Mouse (Mus musculus) right cerebral cortex, adult 2 months (tissue): ENCODE data around the gene Abca12.

Experiments
- DNase-seq, 2 experiments: peaks; one replicate each; pipeline ENCODE4 v3.0.0; 2021 to 2022; ENCODE audit warnings: low spot score in 2 of 2

The Abca12 gene

DNA sequence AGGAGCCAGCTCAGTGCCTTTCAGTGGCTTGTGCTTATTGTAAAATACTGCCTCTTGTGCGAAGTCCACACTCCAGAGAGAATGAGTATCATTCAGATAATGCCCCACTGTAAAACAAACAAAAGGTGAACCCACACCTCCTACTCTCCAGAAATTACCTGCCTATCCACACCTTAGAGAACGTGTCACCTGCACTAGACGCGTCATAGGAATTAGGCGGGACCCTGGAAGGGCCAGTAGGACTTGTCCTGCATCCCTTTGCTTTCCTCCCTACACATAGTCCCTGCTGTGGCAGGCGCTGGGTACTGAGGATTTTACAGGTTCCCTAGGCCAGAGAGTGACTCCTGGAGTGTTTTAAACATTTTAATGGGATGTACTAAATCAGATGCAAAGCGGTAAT lies at the start of gene Abca12:
Abca12 (minus strand) TSS at position 101 of the 400 bp plus-strand sequence.
- DNase-seq, result no peak

DNA sequence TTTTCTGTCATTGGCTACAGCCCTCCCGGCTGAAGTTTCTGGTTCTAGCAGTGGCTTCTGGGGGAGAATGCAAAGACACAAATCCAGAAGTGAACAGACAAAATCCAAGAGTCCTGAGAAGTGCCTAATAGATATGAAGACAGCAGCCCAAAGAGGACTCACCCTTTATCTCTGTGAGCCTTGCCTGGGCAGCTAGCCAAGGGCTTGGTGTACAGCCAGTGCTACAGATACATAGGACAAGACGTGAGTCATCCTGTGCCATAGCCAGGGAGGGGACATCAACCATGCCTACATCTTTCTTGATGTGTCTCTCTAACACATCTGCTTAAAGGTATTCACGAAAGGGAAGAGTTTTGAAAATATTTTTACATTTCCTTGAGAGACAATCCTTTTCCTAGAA lies 43.3 kb upstream of the Abca12 start:
- DNase-seq, result no peak

DNA sequence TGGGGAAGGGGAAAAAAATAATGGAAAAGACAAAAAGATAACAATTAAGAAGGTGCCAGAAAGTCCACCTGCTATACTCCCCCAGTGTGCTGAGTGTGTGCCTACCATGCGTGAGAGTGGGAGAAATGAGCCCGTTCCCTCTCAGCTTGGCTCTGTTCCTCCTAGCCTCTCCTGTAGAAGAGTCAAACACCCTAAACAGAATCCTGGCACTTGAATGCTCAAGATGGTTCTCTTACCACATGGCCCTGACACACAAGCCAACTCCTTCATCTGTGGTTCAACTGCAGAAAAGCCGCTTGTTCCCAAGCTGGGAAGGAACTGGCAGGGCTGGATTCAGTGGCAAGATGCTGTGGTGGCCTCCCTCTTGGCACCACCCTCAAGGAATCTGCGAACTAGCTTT lies 32.7 kb upstream of the Abca12 start:
- DNase-seq, result no peak

DNA sequence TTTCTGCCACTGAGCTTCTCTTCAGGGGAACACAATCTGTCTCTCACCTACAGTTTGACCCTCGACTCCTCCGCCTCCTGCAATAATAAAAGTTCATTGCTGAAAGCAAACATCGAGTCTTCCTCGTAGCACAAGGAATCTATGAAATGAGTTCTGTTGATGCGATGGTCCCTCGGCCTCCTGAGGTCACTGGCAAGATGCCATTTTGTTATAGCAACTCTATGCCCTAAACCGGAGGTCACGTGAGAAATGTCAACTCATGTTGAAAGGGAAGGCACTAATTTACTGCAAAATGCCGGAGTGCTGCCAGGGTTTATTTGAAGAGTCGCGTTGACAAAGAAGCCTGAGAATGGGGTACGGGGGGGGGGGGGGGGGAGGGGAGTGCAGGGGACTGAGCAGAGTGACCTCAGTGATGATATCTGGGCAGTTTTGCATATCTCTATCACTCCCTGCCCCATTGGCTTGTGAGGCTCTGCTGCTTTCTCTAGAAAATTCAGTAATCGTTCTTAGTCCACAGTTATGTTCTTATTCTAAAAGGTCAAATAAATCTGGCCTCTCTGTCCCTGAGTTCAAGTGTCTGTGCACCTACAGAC lies 7.1 kb upstream of the Abca12 start:
- no peak for DNase-seq

DNA sequence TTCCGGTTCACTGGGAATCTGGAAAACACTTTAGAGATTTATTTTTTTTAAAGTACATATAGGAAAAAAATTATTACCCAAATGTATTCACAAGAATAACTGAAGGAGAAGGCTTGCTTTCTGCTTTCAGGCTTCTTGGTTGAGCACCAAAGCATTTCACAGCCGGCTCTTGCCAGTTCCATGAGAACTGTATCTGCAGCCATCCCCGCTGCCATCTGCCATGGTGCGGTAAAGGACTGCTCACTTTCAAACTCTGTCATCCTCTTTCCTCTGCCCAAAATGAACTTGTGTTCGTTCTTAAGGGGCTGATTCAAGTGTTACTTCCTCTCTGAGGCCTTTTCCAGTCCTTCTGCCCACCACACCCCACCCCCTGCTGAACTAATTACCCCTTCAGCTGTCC lies 3.8 kb upstream of the Abca12 start:
- DNase-seq, result peak in 1 of 2 experiments; percentile 13

DNA sequence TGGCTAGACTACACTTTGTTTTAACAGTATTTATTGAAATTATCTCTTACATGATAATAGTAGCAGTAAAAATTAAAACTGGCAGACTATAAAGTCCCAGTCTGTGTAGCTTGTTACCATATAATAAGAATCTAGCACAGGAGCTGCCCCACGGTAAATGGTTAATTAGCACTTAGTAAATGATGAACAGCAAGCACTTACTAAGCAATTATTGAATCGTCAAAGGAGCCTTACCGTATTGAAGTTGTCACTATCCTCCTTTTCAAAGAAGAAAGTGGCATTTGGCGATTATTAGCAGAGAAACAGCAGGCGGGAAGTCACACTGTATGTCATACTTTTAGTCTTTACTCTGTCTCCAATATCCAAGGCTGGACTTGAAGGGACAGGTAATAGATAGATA lies 3.2 kb upstream of the Abca12 start:
- no peak for DNase-seq

DNA sequence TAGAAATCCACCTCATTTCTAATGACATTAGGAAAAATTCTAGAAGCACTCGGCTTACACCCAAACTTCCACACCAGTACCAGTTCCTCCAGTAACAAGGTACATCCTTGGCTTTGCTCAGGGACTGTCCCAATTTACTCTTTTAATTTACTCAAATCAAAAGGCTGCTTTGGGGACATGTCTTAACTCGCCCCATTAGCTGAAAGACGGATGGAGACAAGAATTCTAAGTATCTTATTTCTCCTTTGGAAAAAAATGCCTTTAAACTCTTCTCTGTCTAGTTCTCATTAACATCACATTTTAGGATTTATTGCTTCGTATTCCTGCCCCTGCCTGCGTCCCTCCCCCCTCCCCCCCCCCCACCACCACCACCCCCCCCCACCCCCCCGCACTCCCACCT lies 626 bp downstream of the Abca12 start:
- no peak for DNase-seq

DNA sequence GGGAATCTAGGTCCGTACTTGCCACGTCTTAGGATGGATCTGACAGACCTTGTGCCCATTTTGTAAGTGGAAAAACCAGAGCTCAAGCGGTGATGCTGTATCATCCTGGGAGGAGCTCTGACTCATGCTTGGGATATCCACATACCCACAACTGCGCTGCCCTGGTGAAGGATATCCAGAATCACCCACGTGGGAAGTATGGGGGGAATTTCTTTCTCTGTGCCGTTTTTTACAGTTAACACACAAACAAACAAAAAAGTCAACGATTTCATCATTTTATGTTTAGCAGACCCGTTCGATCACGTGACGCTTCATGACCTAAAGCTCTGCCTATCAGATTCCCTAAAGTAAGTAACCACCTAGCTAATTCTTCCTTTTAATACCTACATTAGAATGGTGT lies 1.6 kb downstream of the Abca12 start:
- no peak for DNase-seq

DNA sequence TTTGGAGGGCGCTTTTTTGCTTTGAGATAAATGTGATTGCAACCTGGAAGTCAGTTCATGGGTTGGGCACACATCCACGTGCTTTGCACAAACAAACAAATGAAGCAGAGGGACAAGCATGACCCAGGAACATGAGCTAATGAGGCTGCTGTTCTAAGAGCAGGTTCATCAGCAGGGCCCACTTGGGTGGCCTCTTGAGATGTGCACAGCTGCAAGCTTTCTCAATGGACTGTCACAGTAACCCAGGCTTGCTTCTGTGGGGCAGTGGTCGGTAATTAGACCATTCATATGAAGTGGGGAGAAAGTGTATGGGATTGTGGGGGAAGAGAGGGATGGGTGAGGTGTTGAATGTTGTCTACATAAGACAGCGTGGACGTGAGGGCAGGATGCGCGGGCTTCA lies 7.0 kb downstream of the Abca12 start:
- no peak for DNase-seq

DNA sequence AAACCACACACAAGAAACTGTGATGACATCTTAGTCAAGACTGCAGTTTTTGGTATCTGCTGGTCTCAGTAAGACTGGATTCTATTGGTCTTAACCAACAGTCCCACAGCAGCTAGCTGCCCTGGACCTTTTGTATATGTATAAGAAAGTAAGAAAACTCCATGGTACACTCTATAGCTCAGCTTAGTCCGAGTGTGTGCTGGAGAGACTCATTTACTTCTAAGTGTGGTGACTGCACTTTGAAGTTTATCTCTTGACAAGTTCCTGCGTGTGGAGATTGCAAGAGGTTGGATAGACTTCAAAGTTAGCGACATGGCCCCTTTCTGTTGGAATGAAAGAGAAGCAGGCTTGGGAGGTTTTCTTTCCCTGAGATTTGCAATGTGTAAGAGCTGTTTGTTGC lies 17.1 kb downstream of the Abca12 start:
- no peak for DNase-seq

DNA sequence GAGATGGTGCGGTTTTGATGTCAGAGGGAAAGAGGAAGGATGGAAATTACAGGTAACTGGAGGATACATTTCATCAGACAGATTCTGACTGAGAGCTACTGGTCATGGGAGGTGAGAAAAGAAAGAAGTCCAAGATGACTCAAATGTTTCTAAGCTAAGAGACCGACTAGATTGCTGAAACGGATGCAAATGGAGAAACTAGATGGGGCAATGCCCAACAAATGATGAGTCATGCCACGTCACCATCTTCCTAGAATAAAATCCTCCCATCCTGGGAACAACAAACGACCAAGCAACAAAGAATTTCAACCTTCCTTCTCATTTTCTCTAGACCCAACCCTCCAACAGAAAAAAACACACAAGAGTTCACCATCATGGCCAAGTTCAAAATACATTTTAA lies 18.6 kb downstream of the Abca12 start:
- DNase-seq, result no peak

DNA sequence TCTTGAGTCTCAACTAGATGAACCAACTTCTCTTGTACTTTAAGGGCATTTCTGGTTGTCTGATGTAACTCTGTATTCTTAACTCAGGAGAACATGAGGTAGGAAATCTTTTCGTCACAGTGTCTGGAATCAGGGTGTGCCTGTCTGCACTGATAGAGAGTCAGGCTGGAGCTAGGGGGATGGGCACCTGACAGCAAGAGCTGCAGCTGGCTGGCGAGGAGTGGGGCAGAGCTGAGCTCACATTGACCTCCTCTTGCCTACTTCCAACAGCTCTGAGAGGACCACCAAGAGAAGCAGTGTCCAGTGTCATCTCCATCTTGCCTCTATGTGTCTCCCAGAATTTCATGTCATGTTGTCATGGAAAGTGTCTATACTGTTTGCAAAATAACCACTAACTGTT lies 20.5 kb downstream of the Abca12 start:
- DNase-seq, result no peak

DNA sequence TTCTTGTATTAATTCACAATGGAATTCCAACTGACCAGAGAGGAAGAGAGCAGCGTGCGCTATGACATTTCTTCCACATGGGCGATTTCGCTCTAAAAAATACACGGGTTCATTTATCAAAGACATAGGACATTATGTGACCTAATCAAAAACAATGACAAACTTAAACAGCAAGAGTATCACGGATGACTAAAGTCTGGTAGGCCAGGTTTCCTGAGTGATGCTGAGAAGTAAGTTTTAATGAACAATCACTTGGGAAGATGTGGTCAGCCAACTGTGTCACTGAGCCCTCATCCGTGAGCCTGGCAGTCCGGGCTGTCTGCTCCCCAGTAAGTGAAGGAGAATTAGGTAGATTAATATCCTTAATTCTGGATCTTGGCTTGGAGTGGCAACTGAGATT lies 21.2 kb downstream of the Abca12 start:
- DNase-seq, result no peak

DNA sequence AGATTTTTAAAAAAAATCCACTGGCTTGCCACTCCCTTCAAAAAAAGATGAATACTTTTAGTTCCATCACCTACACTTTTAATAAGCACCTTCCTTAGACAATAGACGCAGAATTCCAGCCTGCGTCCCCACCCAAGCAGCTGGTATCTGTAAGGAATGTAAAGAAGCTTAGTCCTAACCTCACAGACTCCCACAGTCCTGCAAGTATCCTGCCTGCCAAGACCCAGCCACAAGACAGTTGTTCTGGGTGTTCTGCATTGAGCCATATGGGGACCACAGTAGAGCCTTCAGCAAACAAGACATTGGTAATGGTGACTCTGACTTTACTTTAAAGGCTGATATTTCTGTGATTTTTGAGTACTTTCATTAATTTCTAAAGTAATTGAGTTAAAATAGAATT lies 22.2 kb downstream of the Abca12 start:
- no peak for DNase-seq

DNA sequence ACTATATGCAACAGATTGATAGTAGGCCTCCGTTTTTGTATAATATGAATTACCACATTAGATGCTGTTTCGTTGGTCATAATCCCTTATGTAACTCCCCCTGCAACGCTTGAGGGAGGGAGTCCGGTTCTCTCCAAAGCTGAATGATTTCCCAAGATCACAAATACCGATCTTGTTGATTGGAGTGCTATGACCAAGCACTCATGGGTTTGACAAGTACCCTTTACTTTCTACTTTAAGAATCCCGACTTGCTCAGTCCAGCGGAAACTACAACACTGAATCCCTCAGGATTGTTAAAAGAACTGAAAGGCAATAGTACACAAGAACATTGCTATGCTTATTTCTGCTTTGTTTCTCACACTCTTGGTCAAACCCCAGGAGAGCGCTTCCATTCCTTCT lies 28.1 kb downstream of the Abca12 start:
- no peak for DNase-seq

DNA sequence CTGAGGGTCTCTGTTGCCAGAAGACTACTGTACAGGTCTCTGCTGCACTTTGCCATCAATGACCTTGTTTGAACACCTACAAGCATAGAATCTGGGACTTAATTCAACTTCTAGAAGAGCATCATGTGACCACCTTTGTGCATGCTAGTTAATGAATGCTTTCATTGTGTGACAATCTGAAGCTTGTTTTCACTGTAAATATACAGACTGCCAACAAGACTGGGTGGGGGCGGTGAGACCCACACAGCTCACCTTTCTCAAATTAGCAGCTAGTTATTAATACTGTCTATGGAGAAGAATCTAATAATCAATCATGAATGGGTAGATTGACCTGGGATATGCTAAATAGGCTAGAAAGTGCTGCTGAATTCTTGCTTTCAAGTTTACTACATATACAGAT lies 30.6 kb downstream of the Abca12 start:
- DNase-seq, result no peak

DNA sequence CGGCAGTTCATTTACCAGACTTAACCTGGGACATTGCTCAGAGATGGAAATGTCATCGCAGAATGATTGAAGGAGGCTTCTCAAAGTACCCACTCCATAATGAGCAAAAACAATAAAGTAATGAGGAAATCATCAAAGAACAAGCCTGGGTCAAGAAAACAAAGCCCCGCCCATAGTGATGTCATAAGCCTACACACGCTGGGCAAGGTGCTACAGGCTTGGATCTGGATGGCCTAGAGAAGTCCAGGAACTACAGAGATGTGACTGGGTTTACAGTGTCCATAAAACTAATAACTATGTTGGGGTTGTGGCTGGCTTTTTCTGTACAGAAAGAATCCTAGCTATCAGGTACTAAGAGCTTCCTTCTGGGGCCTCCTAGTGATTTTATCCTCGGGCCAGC lies 41.6 kb downstream of the Abca12 start:
- no peak for DNase-seq

DNA sequence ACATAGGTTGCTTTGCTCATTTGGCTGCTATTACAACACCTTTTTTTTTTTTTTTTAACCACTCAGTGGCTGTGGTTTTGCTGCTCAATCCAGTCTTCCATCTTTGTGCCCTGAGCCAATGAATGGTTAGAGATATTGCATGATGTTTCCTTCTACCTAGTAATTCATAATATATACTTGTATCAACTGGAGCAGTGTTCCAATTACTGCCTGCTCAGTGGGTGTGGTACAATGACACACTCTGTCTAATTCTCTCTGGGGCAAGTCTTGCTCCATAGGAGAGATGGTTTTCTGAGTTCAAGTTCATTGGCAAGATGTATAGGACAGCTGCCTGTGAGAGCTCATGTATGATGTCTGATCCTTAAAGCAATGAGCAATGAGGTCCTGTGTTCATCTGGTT lies 44.4 kb downstream of the Abca12 start:
- DNase-seq, result no peak

DNA sequence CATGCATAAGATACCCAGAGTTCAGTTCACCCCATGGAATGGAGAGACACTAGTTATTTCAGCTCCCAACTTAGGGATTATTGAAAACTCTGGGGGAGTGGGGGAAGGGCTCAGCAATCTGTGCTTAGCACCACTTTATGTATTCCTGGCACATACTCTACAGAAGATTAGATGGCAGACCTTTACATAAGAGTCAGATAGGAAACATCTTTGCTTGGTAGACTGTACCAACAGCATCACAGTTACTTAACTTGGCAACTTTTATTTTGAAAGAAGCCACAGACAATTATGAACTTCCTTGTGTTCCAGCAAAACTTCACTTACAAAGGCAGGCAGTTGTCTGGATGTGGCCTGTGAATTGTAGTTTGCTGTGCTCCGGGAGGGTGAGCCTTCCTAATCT lies 46.9 kb downstream of the Abca12 start:
- no peak for DNase-seq

DNA sequence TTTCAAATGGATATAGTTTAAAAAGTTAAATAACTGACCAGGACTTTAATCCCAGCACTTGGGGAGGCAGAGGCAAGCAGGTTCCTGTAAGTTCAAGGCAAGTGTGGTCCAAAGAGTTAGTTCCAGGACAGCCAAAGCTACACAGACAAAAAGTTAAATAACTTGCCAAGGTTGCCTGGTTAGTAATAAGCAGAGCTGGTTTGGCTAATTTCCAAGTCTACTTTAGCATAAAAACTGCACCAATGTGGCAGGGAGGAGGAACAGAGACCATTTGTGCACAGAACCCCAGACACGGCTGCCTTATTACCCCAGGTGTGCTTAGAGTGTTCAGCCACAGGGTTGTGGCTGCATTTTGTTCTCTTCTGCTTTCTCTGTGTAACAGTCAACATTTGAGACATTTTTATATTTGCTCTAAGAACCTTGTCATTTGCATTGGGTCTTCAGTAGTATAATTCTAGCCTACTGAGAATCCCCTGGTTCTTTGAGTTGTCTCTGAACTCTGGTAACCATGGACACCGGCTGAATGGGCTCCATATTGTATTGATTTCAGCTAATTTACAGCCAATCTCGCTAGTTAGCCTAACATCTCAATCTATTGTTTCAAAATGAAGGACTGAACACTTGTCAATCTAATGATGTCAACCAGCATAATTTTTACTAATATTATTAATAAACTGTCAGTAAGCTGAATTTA lies 71.7 kb downstream of the Abca12 start:
- no peak for DNase-seq

DNA sequence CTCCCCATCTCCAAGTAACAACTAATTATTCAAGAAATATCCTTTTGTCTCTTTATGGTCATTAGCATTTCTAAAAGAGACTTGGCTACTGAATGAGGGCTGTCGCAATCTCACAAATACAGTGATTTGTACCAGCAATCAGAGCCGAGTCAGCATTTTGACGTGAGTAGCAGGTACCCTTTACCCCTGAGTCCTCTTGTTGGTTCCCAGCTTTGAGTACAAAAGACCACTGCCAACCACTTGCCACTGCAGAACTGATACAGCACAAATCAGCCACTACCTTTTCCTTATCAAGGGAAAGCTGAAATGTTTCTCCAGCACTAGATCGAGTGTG lies 72.5 kb downstream of the Abca12 start:
- DNase-seq, result no peak

DNA sequence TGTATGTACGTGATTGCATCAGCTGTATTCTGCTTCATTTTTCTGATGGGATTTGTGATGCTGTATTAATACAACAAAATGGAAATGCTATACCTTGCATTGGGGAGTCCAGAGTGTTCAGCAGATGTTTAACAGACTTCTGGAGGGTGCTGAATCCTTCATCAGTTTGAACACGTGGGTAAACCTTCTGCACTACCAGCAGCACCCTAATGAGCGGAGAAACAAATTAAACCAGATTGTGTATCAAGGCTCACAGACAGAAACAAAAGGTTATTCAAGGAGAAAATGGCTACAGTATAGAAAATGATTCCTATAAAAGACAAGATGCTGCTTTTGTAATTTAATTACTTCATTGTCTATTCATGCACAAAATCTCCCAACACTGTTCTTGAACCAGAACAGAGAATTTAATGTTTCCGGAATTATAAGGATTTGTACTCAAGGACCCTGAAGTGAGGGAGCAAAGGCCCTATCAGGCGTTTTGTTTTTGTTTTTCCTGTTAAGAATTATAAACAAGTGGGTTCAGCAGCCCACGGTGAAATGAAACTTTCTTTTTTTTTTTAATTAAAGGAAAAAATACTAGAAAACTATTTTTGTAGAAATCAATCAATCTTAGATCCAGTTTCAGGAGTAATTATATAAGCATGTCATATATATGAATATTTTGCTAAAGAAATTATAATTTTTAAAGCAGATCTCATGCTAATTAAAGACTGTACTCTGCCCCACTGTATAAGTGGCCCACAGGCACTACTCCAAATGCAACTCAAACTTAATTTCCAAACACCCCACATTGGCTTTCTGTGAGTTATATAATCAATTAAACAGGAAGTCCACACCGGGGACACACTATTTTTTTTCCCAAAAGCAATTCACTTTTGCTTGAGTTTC lies 73.1 kb downstream of the Abca12 start:
- no peak for DNase-seq
